In genomic region chr13:99642811-99643210, GRCm38 (mm10) we compare ENCODE assay signal across 14 mouse cellular contexts.
DNase-seq lines count a peak whose midpoint lies in the region; ATAC-seq and TF ChIP-seq lines count a peak whose summit lies in the region.
"Had no signal": no experiment of that assay in that cellular context is flagged by ENCODE, and none has a peak within 500 bp of the region (broad histone marks: within the 10 kb centered on the region; RNA-seq: fewer than 3 reads in every experiment).

No protein-coding gene starts in this region.

- H3K27me3 ChIP-seq in heart, embryonic 10.5 days (ENCODE audit: insufficient read depth, poor library complexity, severe bottlenecking), result no peaks in the 10 kb centered on the region
- H3K27me3 ChIP-seq in midbrain, embryonic 11.5 days (ENCODE audit: control insufficient read depth, insufficient read depth, low read length), result no peaks in the 10 kb centered on the region
- no peaks in the 10 kb centered on the region for H3K27me3 ChIP-seq in midbrain, postnatal 0 days (ENCODE audit: insufficient read depth, low read length)
- no peaks in the 10 kb centered on the region for H3K27me3 ChIP-seq in forebrain, embryonic 15.5 days
- H3K27me3 ChIP-seq in neural tube, embryonic 13.5 days, result no peaks in the 10 kb centered on the region
- H3K27me3 ChIP-seq: limb, embryonic 13.5 days had no signal

- no peak overlapping the region for H3K4me3 ChIP-seq in heart, embryonic 10.5 days
- no peak overlapping the region for H3K4me3 ChIP-seq in midbrain, embryonic 11.5 days (ENCODE audit: low read depth, low read length)
- H3K4me3 ChIP-seq in midbrain, postnatal 0 days (ENCODE audit: low read depth, low read length), result no peak overlapping the region
- no peak overlapping the region for H3K4me3 ChIP-seq in forebrain, embryonic 15.5 days
- H3K4me3 ChIP-seq in neural tube, embryonic 13.5 days, result no peak overlapping the region
- H3K4me3 ChIP-seq: erythroblast, embryonic 14.5 days; limb, embryonic 13.5 days had no signal

- H3K4me2 ChIP-seq in midbrain, embryonic 11.5 days, result no peak overlapping the region
- H3K4me2 ChIP-seq in midbrain, postnatal 0 days (ENCODE audit: low read depth, low read length, poor library complexity, severe bottlenecking), result no peak overlapping the region
- no peak overlapping the region for H3K4me2 ChIP-seq in forebrain, embryonic 15.5 days (replicated peaks)
- H3K4me2 ChIP-seq in neural tube, embryonic 13.5 days, result no peak overlapping the region
- H3K4me2 ChIP-seq: limb, embryonic 13.5 days had no signal

- H3K4me1 ChIP-seq in heart, embryonic 10.5 days, result peaks cover 38% of the 10 kb centered on the region
- H3K4me1 ChIP-seq in midbrain, embryonic 11.5 days (ENCODE audit: control insufficient read depth, insufficient read depth, low read length), result peaks cover 5% of the 10 kb centered on the region
- H3K4me1 ChIP-seq in midbrain, postnatal 0 days (ENCODE audit: insufficient read depth, low read length), result peaks cover 3% of the 10 kb centered on the region; the same call in 1 of the 2 replicates
- H3K4me1 ChIP-seq in forebrain, embryonic 15.5 days, result peaks cover 23% of the 10 kb centered on the region
- peaks cover 23% of the 10 kb centered on the region for H3K4me1 ChIP-seq in neural tube, embryonic 13.5 days (replicated peaks)

- 19% methylated on average over 5 of the region's 5 CpGs for WGBS in heart, embryonic 10.5 days
- 50% methylated on average over 5 of the region's 5 CpGs for WGBS in midbrain, embryonic 11.5 days
- WGBS in midbrain, postnatal 0 days, result 31% methylated on average over 5 of the region's 5 CpGs
- 22% methylated on average over 5 of the region's 5 CpGs for WGBS in forebrain, embryonic 15.5 days
- 48% methylated on average over 5 of the region's 5 CpGs for WGBS in neural tube, embryonic 13.5 days

- no peaks in the 10 kb centered on the region for H3K9me3 ChIP-seq in heart, embryonic 10.5 days
- H3K9me3 ChIP-seq in midbrain, embryonic 11.5 days (ENCODE audit: control insufficient read depth, low read length), result no peaks in the 10 kb centered on the region
- H3K9me3 ChIP-seq in midbrain, postnatal 0 days (ENCODE audit: low read length), result no peaks in the 10 kb centered on the region
- no peaks in the 10 kb centered on the region for H3K9me3 ChIP-seq in forebrain, embryonic 15.5 days
- H3K9me3 ChIP-seq in neural tube, embryonic 13.5 days, result no peaks in the 10 kb centered on the region
- H3K9me3 ChIP-seq: limb, embryonic 13.5 days had no signal

- H3K36me3 ChIP-seq in heart, embryonic 10.5 days, result no peaks in the 10 kb centered on the region
- H3K36me3 ChIP-seq in midbrain, embryonic 11.5 days (ENCODE audit: control insufficient read depth, insufficient read depth, low read length), result no peaks in the 10 kb centered on the region
- H3K36me3 ChIP-seq in midbrain, postnatal 0 days (ENCODE audit: insufficient read depth, low read length), result no peaks in the 10 kb centered on the region
- H3K36me3 ChIP-seq in forebrain, embryonic 15.5 days, result no peaks in the 10 kb centered on the region
- H3K36me3 ChIP-seq in neural tube, embryonic 13.5 days, result no peaks in the 10 kb centered on the region
- H3K36me3 ChIP-seq: limb, embryonic 13.5 days had no signal

- intact Hi-C loops in left cerebral cortex, postnatal 14 days (cut with DNase I), result loop anchor here (10.0 kb wide), 1 partner anchor 128 kb away; the partner anchor contains the start of gene Map1b

- TF ChIP-seq CTCF in midbrain, postnatal 0 days (IDR thresholded peaks at IDR 0.05), result no peak

- ATAC-seq in midbrain, embryonic 11.5 days (ENCODE audit: low FRiP score), result no peak
- no peak for ATAC-seq in midbrain, postnatal 0 days (ENCODE audit: low FRiP score)
- no peak for ATAC-seq in forebrain, embryonic 15.5 days (replicated peaks)
- ATAC-seq in neural tube, embryonic 13.5 days (ENCODE audit: low read depth), result no peak

- peak overlapping the region; percentile 59 for H3K27ac ChIP-seq in heart, embryonic 10.5 days
- no peak overlapping the region for H3K27ac ChIP-seq in midbrain, embryonic 11.5 days (ENCODE audit: low read depth, low read length)
- no peak overlapping the region for H3K27ac ChIP-seq in midbrain, postnatal 0 days (ENCODE audit: low read depth, low read length)
- 0 out of 2 replicates have a peak overlapping the region, but pooled peaks have one; percentile 23 for H3K27ac ChIP-seq in forebrain, embryonic 15.5 days (replicated peaks)
- peak overlapping the region; percentile 35 for H3K27ac ChIP-seq in neural tube, embryonic 13.5 days (replicated peaks)

- DNase-seq in heart, embryonic 10.5 days (ENCODE audit: low spot score), result peak; percentile 72
- DNase-seq in heart, adult 8-10 months (ENCODE audit: low spot score), result no peak
- DNase-seq in midbrain, embryonic 11.5 days (ENCODE audit: low spot score, missing footprints), result peak; percentile 87
- DNase-seq in midbrain, postnatal 0 days (ENCODE audit: low spot score), result no peak
- DNase-seq in right cerebral cortex, postnatal 10 days (ENCODE audit: low spot score in 2 of 2), result no peak
- no peak for DNase-seq in left cerebral cortex, postnatal 14 days (ENCODE audit: low spot score in 2 of 2)
- DNase-seq: kidney, adult 11 months; kidney, postnatal 36 days; lung, postnatal 4 days; thymus, postnatal 14 days had no signal

- H3K9ac ChIP-seq in midbrain, embryonic 11.5 days (ENCODE audit: low read length), result no peak overlapping the region
- no peak overlapping the region for H3K9ac ChIP-seq in midbrain, postnatal 0 days (replicated peaks; ENCODE audit: low read length, poor library complexity, severe bottlenecking)
- H3K9ac ChIP-seq in forebrain, embryonic 15.5 days (replicated peaks), result no peak overlapping the region
- no peak overlapping the region for H3K9ac ChIP-seq in neural tube, embryonic 13.5 days
- H3K9ac ChIP-seq: limb, embryonic 13.5 days had no signal

Comparison
In these comparisons a context has a peak if more than half of its experiments do, and no peak if none do; other contexts are left out.
1. DNase-seq: peak in heart, embryonic 10.5 days (single experiment) and midbrain, embryonic 11.5 days (single experiment); none in heart, adult 8-10 months (single experiment), midbrain, postnatal 0 days (single experiment), right cerebral cortex, postnatal 10 days (0 of 2) and left cerebral cortex, postnatal 14 days (0 of 2).
2. H3K27ac ChIP-seq: peak in heart, embryonic 10.5 days (single experiment), forebrain, embryonic 15.5 days (single experiment) and neural tube, embryonic 13.5 days (single experiment); none in midbrain, embryonic 11.5 days (single experiment) and midbrain, postnatal 0 days (single experiment).